ENCODE assay signal across 11 mouse cellular contexts in the genomic region with DNA sequence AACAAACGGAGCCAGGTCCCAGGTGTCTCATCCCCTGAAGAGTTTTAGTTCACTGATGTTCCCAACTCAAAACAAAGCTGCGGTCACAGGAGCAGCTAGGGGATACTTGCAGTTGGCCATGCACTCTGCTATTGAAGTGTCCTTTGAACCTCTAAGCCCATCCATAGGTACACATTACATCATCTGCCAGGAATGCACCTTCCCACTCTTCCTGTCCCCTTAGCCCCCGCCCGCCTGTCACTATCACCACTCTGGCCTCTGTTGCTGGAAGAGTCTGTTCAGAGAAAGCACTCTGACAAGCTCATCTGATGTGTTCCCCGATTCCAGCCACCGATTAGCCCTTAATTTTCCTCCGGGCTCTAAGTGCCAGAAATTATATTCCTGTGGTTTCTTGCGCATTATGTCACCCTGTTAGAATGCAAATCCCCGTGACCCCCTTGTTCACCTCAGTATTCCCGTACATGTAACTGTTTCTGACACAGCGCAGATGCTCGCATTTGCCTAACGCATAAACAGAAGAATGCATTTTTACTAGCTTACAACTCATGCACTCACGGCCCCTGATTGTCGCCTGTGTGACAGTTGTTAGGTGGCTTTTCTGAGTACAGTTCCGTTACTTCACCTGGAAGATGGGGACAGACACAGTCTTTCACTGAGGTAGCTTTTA.
DNase-seq lines count a peak whose midpoint lies in the region; ATAC-seq lines count a peak whose summit lies in the region.
"Had no signal": no experiment of that assay in that cellular context is flagged by ENCODE, and none has a peak within 500 bp of the region (broad histone marks: within the 10 kb centered on the region; RNA-seq: fewer than 3 reads in every experiment).

No protein-coding gene starts in this region.

- no peak overlapping the region for H3K9ac ChIP-seq in heart, embryonic 15.5 days
- 0 out of 2 replicates have a peak overlapping the region, but pooled peaks have one; percentile 12 for H3K9ac ChIP-seq in neural tube, embryonic 13.5 days
- H3K9ac ChIP-seq in limb, embryonic 13.5 days, result no peak overlapping the region
- no peak overlapping the region for H3K9ac ChIP-seq in stomach, embryonic 16.5 days (ENCODE audit: low read length)
- H3K9ac ChIP-seq: forebrain, postnatal 0 days; neural tube, embryonic 15.5 days had no signal

- H3K9me3 ChIP-seq in heart, embryonic 15.5 days (replicated peaks), result no peaks in the 10 kb centered on the region
- H3K9me3 ChIP-seq in neural tube, embryonic 13.5 days, result no peaks in the 10 kb centered on the region
- no peaks in the 10 kb centered on the region for H3K9me3 ChIP-seq in limb, embryonic 13.5 days
- H3K9me3 ChIP-seq in stomach, embryonic 16.5 days (replicated peaks; ENCODE audit: control insufficient read depth, low read length), result no peaks in the 10 kb centered on the region
- H3K9me3 ChIP-seq: neural tube, embryonic 15.5 days had no signal

- intact Hi-C loops in heart, postnatal 14 days (cut with DNase I), result no loop called here

- peak overlapping the region; percentile 22 for H3K4me2 ChIP-seq in heart, embryonic 15.5 days
- no peak overlapping the region for H3K4me2 ChIP-seq in neural tube, embryonic 13.5 days
- 0 out of 2 replicates have a peak overlapping the region, but pooled peaks have one; percentile 12 for H3K4me2 ChIP-seq in limb, embryonic 13.5 days (replicated peaks)
- H3K4me2 ChIP-seq in stomach, embryonic 16.5 days (ENCODE audit: low read depth, low read length), result no peak overlapping the region
- H3K4me2 ChIP-seq: neural tube, embryonic 15.5 days had no signal

- H3K36me3 ChIP-seq in heart, embryonic 15.5 days, result no peaks in the 10 kb centered on the region
- H3K36me3 ChIP-seq in neural tube, embryonic 13.5 days, result no peaks in the 10 kb centered on the region
- H3K36me3 ChIP-seq in limb, embryonic 13.5 days, result no peaks in the 10 kb centered on the region
- no peaks in the 10 kb centered on the region for H3K36me3 ChIP-seq in stomach, embryonic 16.5 days (ENCODE audit: control insufficient read depth, insufficient read depth, low read length)
- H3K36me3 ChIP-seq: neural tube, embryonic 15.5 days had no signal

- 30% methylated on average over 16 of the region's 16 CpGs for WGBS in heart, embryonic 15.5 days
- 71% methylated on average over 16 of the region's 16 CpGs for WGBS in neural tube, embryonic 13.5 days
- 37% methylated on average over 16 of the region's 16 CpGs for WGBS in limb, embryonic 13.5 days
- 38% methylated on average over 16 of the region's 16 CpGs for WGBS in stomach, embryonic 16.5 days

- no peak for ATAC-seq in heart, embryonic 15.5 days (replicated peaks; ENCODE audit: insufficient number of reproducible peaks, insufficient read depth, low FRiP score, low read depth)
- no peak for ATAC-seq in neural tube, embryonic 13.5 days (ENCODE audit: low read depth)
- peak; percentile 19; the same call in 1 of the 2 replicates for ATAC-seq in limb, embryonic 13.5 days (ENCODE audit: low FRiP score, low read depth)
- 0 out of 2 replicates have a peak, but pooled peaks have one; percentile 25 for ATAC-seq in stomach, embryonic 16.5 days (ENCODE audit: insufficient read depth, low FRiP score)
- ATAC-seq: forebrain, postnatal 0 days had no signal

- H3K27ac ChIP-seq in heart, embryonic 15.5 days, result no peak overlapping the region
- no peak overlapping the region for H3K27ac ChIP-seq in neural tube, embryonic 13.5 days (replicated peaks)
- no peak overlapping the region for H3K27ac ChIP-seq in limb, embryonic 13.5 days
- H3K27ac ChIP-seq in stomach, embryonic 16.5 days (ENCODE audit: low read length), result no peak overlapping the region
- H3K27ac ChIP-seq: neural tube, embryonic 15.5 days had no signal

- no peak for DNase-seq in heart, postnatal 14 days
- DNase-seq in neural tube, embryonic 10.5 days (ENCODE audit: extremely low spot score, low spot score), result no peak
- DNase-seq in cerebellum, postnatal 25 days, result no peak
- no peak for DNase-seq in cerebellum, adult 11 months
- DNase-seq: forebrain, postnatal 0 days; kidney, postnatal 25 days had no signal

- H3K27me3 ChIP-seq in heart, embryonic 15.5 days, result no peaks in the 10 kb centered on the region
- H3K27me3 ChIP-seq in neural tube, embryonic 13.5 days, result no peaks in the 10 kb centered on the region
- no peaks in the 10 kb centered on the region for H3K27me3 ChIP-seq in limb, embryonic 13.5 days
- no peaks in the 10 kb centered on the region for H3K27me3 ChIP-seq in stomach, embryonic 16.5 days (ENCODE audit: control insufficient read depth, insufficient read depth, low read length)
- H3K27me3 ChIP-seq: neural tube, embryonic 15.5 days had no signal

- H3K4me1 ChIP-seq in heart, embryonic 15.5 days (replicated peaks), result peaks cover 10% of the 10 kb centered on the region
- H3K4me1 ChIP-seq in neural tube, embryonic 13.5 days (replicated peaks), result peaks cover 6% of the 10 kb centered on the region; the same call in 1 of the 2 replicates
- peaks cover 14% of the 10 kb centered on the region for H3K4me1 ChIP-seq in limb, embryonic 13.5 days
- H3K4me1 ChIP-seq in stomach, embryonic 16.5 days (ENCODE audit: control insufficient read depth, insufficient read depth, low read length), result peaks cover 10% of the 10 kb centered on the region; the same call in 1 of the 2 replicates

- H3K4me3 ChIP-seq in heart, embryonic 15.5 days, result no peak overlapping the region
- no peak overlapping the region for H3K4me3 ChIP-seq in neural tube, embryonic 13.5 days
- H3K4me3 ChIP-seq in limb, embryonic 13.5 days, result no peak overlapping the region
- no peak overlapping the region for H3K4me3 ChIP-seq in stomach, embryonic 16.5 days (replicated peaks; ENCODE audit: low read length)
- H3K4me3 ChIP-seq: neural tube, embryonic 15.5 days had no signal

Comparison
In these comparisons a context has a peak if more than half of its experiments do, and no peak if none do; other contexts are left out.
1. ATAC-seq: peak in limb, embryonic 13.5 days (single experiment) and stomach, embryonic 16.5 days (single experiment); none in heart, embryonic 15.5 days (single experiment) and neural tube, embryonic 13.5 days (single experiment).
2. H3K4me2 ChIP-seq: peak in heart, embryonic 15.5 days (single experiment) and limb, embryonic 13.5 days (single experiment); none in neural tube, embryonic 13.5 days (single experiment) and stomach, embryonic 16.5 days (single experiment).